Mouse (Mus musculus) left cerebral cortex, adult 11 months (tissue): ENCODE measurements around the gene Rhoa.

Source experiments
- DNase-seq: peaks from one replicate; pipeline ENCODE4 v3.0.0; 2022; ENCODE audit warnings: low spot score

The Rhoa gene

GRCm38 (mm10) chr9:108341139-108341475 is 35.2 kb downstream of the Rhoa start:
- no peak for DNase-seq

DNA sequence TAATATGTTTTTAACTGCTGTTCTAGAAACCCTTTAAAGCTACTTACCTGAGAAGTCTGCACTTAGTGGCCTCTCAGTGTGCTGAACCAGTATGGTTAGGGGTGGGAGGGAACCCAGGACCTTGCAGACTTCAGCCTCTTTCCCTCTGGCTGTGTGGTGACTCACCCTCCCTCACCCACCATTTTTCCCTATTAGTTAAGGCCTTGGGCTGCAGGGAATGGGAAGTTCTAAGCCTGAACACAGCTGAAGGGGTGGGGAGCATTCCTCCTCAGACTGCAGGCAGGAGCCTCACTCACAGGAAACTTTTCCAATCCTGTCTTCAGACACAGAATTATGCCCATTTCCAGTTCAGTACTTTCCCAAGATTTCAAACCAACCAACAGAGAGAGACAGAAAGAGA is 35.9 kb downstream of the Rhoa start:
- DNase-seq, result no peak

DNA sequence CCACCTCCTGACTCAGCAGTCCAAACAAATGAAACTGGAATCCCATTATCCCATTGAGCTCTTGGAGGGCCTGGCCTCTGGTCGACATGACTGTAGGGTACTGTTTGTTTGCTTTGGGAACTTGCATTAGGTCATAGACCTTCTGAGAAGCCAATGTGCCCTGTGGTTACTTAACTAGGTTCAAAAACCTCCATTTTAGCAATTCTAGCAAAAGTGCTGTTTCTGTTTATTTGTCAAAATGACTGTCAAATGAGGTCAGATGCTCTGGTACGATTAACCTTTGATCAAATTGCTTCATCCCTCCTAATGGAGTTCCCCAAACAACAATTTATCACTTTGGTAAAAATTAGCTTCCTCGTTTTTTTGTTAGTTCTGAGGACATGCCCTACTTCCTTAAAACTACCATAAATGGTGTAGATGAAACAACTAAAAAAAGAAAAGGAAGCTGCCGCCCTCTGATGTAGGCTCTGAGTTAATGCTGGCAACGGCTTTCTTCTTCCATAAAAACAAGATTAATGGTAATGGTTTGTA is 36.4 kb downstream of the Rhoa start:
- DNase-seq, result no peak

DNA sequence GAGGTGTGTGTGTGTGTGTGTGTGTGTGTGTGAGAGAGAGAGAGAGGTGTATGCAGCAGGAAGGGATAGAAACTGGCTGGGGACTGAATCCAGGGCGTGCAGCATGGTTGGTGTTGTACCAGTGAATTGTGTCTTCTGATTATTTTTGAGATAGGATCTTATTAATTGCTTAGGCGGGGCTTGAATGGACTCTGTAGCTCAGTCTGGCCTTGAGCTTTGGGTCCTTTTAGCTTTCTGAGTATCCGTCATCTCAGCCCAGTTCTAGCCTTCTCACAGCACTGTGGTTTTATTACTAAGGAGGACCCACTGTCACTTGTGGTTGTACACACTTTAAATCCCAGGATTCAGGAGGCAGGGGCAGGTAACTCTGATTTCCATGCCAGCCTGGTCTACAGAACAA is 37.4 kb downstream of the Rhoa start:
- no peak for DNase-seq

DNA sequence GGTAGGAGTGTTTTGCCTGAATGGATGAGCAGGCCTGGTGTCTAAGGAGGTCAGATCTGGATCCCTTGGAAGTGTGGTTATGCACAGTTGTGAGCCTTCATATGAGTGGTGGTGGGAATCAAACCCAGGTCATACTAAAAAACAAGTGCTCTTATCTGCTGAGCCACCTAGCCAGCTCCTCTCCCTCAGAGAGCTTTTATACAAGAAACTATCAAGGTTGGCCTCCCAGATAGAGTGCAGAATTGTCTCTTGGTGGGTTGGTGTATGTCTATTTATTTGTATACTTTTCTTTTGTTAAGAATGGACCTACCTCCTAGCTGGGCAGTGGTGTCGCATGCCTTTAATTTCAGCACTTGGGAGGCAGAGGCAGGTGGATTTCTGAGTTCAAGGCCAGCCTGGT is 37.9 kb downstream of the Rhoa start:
- DNase-seq, result no peak

GRCm38 (mm10) chr9:108344471-108344870 is 38.5 kb downstream of the Rhoa start:
- DNase-seq, result no peak

- DNase-seq, result no peak
Observed at GRCm38 (mm10) chr9:108347024-108347423, 41.1 kb downstream of the Rhoa start.

GRCm38 (mm10) chr9:108347540-108348289 is 41.8 kb downstream of the Rhoa start, which contains the start of gene Usp4:
Gene Usp4, plus strand, starts transcription at chr9:108347853.
- peak; percentile 83 for DNase-seq

DNA sequence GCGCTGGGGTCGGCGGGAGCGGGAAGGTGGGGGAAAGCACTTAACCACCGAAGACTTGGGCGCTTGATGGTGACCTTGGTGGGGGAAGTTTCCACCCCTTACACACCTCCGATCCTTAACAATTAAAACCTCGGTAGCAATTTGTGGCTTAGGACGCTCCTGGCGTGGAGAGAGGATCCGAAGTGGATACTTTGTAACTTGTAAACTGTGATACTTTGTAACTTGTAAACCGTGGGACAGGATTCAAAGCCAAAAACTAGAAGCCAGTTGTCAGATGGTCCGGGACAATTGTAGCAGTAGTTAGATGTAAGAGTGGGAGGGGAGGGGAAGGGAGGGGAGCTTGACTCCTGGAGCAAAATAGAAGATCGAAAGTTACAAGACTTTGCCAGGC is 42.4 kb downstream of the Rhoa start:
- no peak for DNase-seq

DNA sequence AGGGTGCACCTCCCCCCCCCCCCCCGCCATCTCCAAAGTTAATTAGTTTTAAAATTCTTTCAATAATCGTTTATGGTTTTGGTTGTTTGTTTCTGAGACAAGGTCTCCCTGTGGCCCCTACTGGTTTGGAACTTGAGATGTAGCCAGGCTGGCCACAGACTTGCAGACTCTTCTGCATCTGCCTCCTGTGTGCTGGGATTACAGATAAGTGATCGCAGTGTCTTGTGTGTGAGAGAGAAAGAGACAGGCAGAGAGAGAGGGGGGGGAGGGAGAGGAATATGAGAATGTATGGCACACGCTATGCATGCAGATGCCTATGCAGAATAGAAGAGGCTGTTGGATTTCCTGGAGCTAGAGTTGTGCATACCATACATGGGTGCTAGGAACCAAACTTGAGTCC is 43.8 kb downstream of the Rhoa start:
- DNase-seq, result no peak

DNA sequence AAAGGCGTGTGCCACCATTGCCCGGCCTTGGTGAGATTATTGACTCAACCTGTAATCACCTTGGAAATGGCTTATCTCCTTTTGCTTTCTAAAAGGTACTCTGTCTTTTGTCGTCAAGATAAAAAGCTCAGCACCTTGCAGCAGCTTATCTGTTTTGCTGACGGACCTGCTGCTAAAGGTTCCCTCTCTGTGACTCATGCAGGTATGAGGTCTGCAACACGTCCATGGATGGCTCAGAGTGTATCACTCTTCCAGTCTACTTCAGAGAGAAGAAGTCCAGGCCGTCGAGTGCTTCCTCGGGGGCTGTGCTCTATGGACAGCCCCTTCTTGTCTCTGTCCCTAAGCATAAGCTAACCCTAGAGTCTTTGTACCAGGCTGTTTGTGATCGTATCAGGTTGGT is 72.3 kb downstream of the Rhoa start:
- no peak for DNase-seq

GRCm38 (mm10) chr9:108378736-108379135 is 72.8 kb downstream of the Rhoa start:
- no peak for DNase-seq

DNA sequence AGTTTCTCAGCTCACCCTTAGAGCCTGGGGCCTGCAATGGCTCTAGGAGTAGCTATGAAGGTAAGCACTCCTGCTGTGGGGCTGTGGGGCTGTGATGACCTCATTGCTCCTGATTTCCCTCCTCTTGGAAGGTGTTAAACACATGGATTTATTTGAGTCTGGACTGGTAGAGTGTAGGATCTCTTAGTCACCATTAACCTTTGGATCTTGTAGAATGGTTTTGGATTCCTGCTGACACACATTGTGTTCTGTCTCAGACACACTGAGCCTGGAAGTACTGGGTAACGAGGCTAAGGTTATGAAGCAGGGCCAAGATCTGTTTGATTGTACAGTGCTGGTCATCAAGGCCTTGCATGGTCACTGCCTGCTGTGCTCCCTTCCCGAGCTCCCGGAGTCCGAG is 73.4 kb downstream of the Rhoa start:
- no peak for DNase-seq

GRCm38 (mm10) chr9:108381382-108381781 is 75.5 kb downstream of the Rhoa start:
- DNase-seq, result no peak

GRCm38 (mm10) chr9:108385006-108385405 is 79.1 kb downstream of the Rhoa start:
- DNase-seq, result no peak

DNA sequence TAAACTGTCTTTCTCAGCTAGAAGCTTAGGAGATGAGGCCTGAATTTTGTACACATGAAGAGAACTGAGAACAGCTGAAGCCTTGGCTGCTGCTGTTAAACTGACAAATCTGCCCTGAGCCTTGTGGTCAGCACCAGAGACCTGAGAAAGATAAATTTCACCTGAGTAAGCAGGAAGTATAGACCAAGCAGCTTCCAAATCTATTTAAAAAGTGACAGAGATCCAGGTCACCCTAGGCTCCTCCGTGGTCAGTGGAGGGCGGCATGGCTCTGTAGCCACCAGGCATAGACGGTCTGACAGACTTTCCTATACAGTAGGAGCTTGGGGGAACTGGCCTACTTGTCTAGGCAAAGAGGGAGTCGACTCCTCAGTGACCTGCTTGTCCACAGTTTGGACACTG is 80.9 kb downstream of the Rhoa start:
- no peak for DNase-seq
